Mouse (Mus musculus): ENCODE data around the gene Rplp0.

GRCm38 (mm10) chr5:115514896-115515587 lies 44.2 kb upstream of the Rplp0 start:
- TF ChIP-seq GATA1 (IDR thresholded peaks at IDR 0.05; ENCODE audit: borderline replicate concordance, low read length) = no peak
- no peak for TF ChIP-seq FLI1 (IDR thresholded peaks at IDR 0.05; ENCODE audit: low read length)
